Mouse (Mus musculus): ENCODE data around the gene Kcna4. TPM values are rescaled to one million over a fixed set of nuclear protein-coding genes. Genes with fewer than 3 reads are reported as not detected.

Gene Kcna4
- polyA plus RNA-seq (2015; fragmentation: Illumina TruSeq; extraction: RNeasy Lipid Tissue Mini Kit (QIAGEN cat#74804); ENCODE audit: insufficient read depth, low read depth, low replicate concordance): 0.22 TPM

DNA sequence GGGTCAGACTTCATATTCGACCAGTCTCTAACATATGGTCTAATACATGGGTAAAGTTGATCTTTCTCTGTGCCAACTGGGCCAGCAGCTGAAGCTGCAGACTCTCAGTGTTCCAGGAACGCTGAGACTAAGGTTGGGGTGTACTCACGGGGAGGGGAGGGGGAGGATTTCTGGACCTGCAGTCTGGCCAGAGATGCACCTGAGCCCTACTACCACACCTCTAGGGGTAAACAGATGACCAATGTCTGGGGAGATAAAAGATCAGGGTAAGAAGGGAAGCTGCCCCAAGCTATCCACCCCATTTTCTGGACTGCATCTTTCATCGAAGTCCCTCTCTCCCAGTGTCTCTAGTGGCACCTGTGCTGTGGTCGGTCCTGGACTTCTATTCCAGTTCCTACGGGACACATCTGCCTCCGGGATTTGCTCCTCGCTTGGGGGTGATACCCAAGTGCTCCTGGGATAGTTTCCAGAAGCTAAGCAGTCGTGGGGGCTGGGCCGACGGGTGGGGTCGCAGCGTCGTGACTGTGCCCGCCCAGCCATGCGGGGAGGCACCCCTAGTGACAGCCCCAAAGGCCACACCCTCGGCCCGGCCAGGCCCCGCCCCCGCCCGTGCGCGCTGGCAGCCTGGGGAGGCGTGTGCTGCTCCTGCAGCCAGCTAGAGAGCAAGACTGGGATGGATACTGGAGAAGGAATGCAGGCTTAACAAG lies at the start of gene Kcna4:
Gene Kcna4 (plus strand): TSS at position 650 of the 707 bp plus-strand sequence.

Other genes with a start within 250 kb of the Kcna4 start
- not detected for gene Fshb, start 231.0 kb upstream of the Kcna4 start, polyA plus RNA-seq (2015; fragmentation: Illumina TruSeq; extraction: RNeasy Lipid Tissue Mini Kit (QIAGEN cat#74804); ENCODE audit: insufficient read depth, low read depth, low replicate concordance)

Measured in pancreas, adult 10 weeks (tissue).